Mouse (Mus musculus): Measurements from ENCODE around the gene Ppil6. TPM values are rescaled to one million over a fixed set of nuclear protein-coding genes. Genes with fewer than 3 reads are reported as not detected.

Ppil6 gene
- 0.81 and 1.7 TPM in 2 replicates for polyA plus RNA-seq (2012; rRNA removed)

DNA sequence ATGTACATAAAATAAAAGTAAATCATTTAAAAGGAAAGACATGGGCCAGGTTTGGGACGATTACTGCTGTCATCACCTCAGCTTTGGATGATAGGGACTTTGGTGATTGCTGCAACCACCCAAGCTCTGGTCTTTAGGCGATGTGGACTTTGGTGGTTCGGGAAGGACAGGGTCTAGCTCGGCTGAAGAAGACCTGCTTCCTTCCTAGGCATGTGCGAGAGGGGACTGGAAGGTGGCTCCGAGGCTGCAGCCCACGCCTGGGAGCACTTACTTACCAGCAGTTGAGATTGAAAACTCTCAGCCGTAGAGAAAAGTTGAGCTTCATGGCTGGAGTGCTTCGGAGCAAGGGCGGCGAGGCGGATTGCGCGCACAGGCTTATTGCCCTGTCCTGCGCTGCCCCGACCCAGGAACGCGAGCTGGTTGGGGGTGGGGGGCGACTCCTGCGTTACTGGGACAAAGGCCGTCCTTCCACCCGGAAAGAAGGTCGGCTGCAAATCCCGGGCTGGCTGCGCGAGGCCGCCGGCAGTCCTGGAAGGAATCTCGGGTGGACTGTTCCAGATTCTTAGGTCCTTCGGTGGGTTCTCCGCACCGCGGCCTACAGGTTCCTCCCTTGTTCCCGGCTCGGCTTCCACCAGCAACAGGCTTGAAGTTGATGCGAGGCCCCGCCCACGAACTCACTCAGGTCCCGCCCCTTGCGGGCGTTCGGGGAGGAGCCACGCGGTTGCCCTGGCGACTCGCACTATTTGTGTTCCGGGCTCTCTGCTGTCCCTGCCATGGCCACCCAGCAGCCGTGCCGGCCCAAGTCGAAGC lies at the start of gene Ppil6, which contains the start of gene Smpd2:
Gene Ppil6, plus strand, starts transcription at position 732 of the 810 bp plus-strand sequence.
Gene Smpd2, minus strand, starts transcription at position 662 of the 810 bp plus-strand sequence.

DNA sequence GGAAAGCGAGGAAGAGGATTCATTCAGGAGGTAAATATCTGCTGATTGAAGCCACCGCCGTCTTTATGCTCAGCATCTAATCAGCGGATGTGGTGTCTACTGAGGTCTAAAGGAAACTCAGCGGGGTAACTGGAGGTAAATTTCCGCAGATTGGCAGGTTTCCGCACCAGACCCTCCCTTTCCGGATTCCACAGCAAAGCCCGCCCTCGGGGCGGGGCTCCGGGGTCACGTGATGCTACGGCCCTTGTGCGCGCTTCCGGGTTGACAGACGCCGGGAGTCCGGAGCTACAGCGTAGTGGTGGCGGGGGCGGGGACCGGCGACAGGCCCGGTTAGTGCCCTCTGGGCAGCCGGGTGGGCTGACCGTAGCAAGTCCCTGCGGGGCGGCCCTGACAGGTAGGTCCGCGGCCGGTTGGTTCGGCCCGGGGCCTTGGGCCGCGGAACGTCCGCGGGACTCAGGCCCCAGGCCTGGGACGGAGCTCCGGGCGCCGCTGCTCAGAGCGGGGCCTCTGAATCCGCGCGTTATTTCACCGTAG lies 40.0 kb upstream of the Ppil6 start, which contains the start of gene Zbtb24:
Gene Zbtb24, plus strand, starts transcription at position 247 of the 534 bp plus-strand sequence.

DNA sequence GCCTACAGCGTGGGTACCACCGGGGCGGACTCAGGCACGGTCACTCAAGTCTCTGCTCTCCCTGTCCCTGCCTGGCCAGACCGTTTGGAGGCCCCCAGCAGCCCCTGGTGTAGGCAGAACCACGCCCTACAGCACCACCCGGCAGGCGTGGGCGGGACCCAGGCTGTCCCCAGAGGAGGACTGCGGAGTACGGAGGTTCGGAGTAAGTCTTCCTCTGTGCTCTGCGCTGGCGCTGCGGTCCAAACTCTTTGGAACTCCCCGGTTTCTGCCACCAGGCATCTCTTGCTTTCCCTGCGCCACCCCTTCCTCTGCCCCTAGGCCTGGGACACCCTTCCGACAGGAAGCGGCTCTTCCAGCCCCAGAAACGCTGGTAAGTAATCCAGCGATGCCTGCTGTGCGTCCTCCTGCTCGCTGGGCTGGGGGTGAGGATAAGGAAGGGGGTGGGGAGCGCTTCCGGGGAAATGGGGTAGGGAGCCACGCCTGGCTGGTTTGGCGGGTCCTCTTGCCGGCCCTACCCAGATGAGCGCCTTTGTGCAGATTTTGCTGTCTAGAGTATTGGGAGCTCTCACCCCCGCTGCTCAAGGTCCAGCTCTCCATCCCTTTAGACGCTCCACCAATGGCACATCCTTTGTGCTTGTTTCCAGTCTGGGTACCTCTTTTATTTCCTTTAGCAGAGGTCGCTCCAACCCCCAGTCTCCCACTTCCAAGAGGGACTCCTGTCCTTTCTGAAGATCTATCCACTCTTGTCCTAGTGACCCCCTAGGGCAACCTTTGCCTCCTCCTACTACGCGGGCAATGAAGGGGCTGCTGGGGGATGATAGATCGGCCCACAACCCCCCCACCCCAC lies 13.8 kb upstream of the Ppil6 start, which contains the start of gene Mical1:
Gene Mical1, plus strand, starts transcription at position 144 of the 847 bp plus-strand sequence.

DNA sequence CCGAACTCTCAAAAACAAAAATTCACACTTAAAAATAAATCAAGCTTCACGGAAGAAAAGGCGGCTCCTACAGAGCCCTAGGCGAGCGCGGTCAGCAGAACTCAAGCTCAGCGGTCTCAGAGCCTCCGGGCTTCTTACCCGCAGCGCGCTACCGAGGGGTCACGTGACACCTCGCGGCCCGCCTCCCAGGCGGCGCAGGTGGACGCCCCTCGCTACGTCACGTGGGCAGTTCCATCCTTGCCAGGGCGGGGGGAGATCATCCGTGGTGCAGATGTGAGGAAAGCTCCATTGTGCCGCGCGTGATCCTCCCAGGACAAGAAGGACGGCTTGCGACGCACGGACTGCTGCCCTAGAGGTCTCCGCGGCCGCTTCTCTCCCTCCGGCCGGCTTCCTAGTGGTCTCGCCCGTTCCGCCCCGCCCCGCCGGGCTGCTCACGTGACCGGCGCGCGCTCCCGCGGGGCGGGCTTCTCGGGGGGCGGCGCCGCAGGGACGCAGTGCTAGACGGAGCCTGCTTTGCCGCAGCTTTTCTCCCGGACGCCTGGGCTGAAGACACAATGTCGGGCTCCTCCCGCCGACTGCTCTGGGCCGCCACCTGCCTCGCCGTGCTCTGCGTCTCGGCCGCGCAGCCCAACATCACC lies 28.9 kb downstream of the Ppil6 start, which contains the start of gene Cd164:
Gene Cd164, plus strand, starts transcription at position 434 of the 638 bp plus-strand sequence.

Other genes starting within 250 kb of the Ppil6 start
- 10.4 and 12.6 TPM in 2 replicates for gene Fig4, start 187.2 kb upstream of the Ppil6 start, polyA plus RNA-seq (2012; rRNA removed)
- gene Ak9, start 186.5 kb upstream of the Ppil6 start, polyA plus RNA-seq (2012; rRNA removed): 0.06 and 0.08 TPM in 2 replicates
- 12.8 and 18.7 TPM in 2 replicates for gene Zbtb24, start 40.1 kb upstream of the Ppil6 start, polyA plus RNA-seq (2012; rRNA removed)
- gene Mical1, start 14.1 kb upstream of the Ppil6 start, polyA plus RNA-seq (2012; rRNA removed): 43.6 and 45.1 TPM in 2 replicates
- gene Smpd2, start 70 bp upstream of the Ppil6 start, polyA plus RNA-seq (2012; rRNA removed): 44.9 and 58.5 TPM in 2 replicates
- 40.8 and 115 TPM in 2 replicates for gene Cd164, start 29.0 kb downstream of the Ppil6 start, polyA plus RNA-seq (2012; rRNA removed)
- 0.70 and 1.2 TPM in 2 replicates for gene Ccdc162, start 226.2 kb downstream of the Ppil6 start, polyA plus RNA-seq (2012; rRNA removed)

Measured in central nervous system, embryonic 11.5 days (tissue).